Mouse (Mus musculus) C2C12 (cell line): ENCODE data around the gene Wdfy4.

Experiments used
- CTCF ChIP-seq: IDR thresholded peaks from one replicate; pipeline ENCODE4 v1.5.1; 2011; ENCODE audit not compliant: control insufficient read depth, insufficient read depth, insufficient read length
- MYOD1 ChIP-seq: IDR thresholded peaks from one replicate; pipeline ENCODE4 v1.6.1; 2011; ENCODE audit warnings: low read depth; ENCODE audit not compliant: control insufficient read depth, insufficient read length
- MYOG ChIP-seq: IDR thresholded peaks from one replicate; pipeline ENCODE4 v1.6.1; 2011; ENCODE audit not compliant: control insufficient read depth, insufficient read length; ENCODE audit errors: extremely low read depth

- no peak for TF ChIP-seq MYOG
- TF ChIP-seq CTCF = no peak
- no peak for TF ChIP-seq MYOD1
Measured at GRCm38 (mm10) chr14:32917919-32918318, 267.4 kb downstream of the Wdfy4 start.
